Mouse (Mus musculus): ENCODE measurements around the gene Wdr3. TPM values are rescaled to one million over a fixed set of nuclear protein-coding genes. Genes with fewer than 3 reads are reported as not detected.

Gene Wdr3
- 34.9 and 36.3 TPM in 2 replicates for polyA plus RNA-seq (2014; fragmentation: Nextera tagmentation; extraction: Ambion mirVana)

- H3K9me3 ChIP-seq (ENCODE audit: control insufficient read depth, low read depth, low read length) = no peaks in the 10 kb centered on the region
- peak within 1 kb of the TSS; percentile 78 for H3K4me2 ChIP-seq (replicated peaks; ENCODE audit: low read depth, low read length)
- H3K27ac ChIP-seq (ENCODE audit: low read length) = peak within 1 kb of the TSS; percentile 72
- peak within 1 kb of the TSS; percentile 84 for H3K4me3 ChIP-seq (ENCODE audit: low read depth, low read length)
- peaks cover 7% of the 10 kb centered on the region; the same call in 1 of the 2 replicates for H3K4me1 ChIP-seq (ENCODE audit: control insufficient read depth, insufficient read depth, low read length)
- H3K9ac ChIP-seq (replicated peaks; ENCODE audit: low read depth, low read length) = peak within 1 kb of the TSS; percentile 77
- peak; percentile 96 for ATAC-seq (ENCODE audit: insufficient number of reproducible peaks, insufficient read depth, low FRiP score, low read depth)
- under 1% methylated on average over 47 of the region's 55 CpGs for WGBS
- peaks cover 13% of the 10 kb centered on the region for H3K36me3 ChIP-seq (ENCODE audit: control insufficient read depth, insufficient read depth, low read length)
- H3K27me3 ChIP-seq (ENCODE audit: control insufficient read depth, insufficient read depth, low read length) = no peaks in the 10 kb centered on the region
Observed at GRCm38 (mm10) chr3:100162315-100163105, at the start of gene Wdr3, which contains the start of gene Gdap2. Wdr3 (minus strand) TSS chr3:100162407. Gdap2 (plus strand) TSS chr3:100162381.

- H3K9me3 ChIP-seq (ENCODE audit: control insufficient read depth, low read depth, low read length) = no peaks in the 10 kb centered on the region
- H3K9ac ChIP-seq (replicated peaks; ENCODE audit: low read depth, low read length) = no peak overlapping the region
- peaks cover 10% of the 10 kb centered on the region; the same call in 1 of the 2 replicates for H3K36me3 ChIP-seq (ENCODE audit: control insufficient read depth, insufficient read depth, low read length)
- no peak overlapping the region for H3K4me2 ChIP-seq (replicated peaks; ENCODE audit: low read depth, low read length)
- no peaks in the 10 kb centered on the region for H3K4me1 ChIP-seq (ENCODE audit: control insufficient read depth, insufficient read depth, low read length)
- 44% methylated on average over 1 of the region's 1 CpGs for WGBS
- ATAC-seq (ENCODE audit: insufficient number of reproducible peaks, insufficient read depth, low FRiP score, low read depth) = no peak
- H3K27me3 ChIP-seq (ENCODE audit: control insufficient read depth, insufficient read depth, low read length) = no peaks in the 10 kb centered on the region
- H3K4me3 ChIP-seq (ENCODE audit: low read depth, low read length) = no peak overlapping the region
- no peak overlapping the region for H3K27ac ChIP-seq (ENCODE audit: low read length)
Observed at GRCm38 (mm10) chr3:100206973-100207372, 44.8 kb upstream of the Wdr3 start.

- no peak for ATAC-seq (ENCODE audit: insufficient number of reproducible peaks, insufficient read depth, low FRiP score, low read depth)
- WGBS = 90% methylated on average over 7 of the region's 7 CpGs
- Histone ChIP-seq H3K36me3 (ENCODE audit: control insufficient read depth, insufficient read depth, low read length) (peaks cover 16% of the 10 kb centered on the region; the same call in 1 of the 2 replicates), H3K9ac (replicated peaks; ENCODE audit: low read depth, low read length) (no peak overlapping the region), H3K4me2 (replicated peaks; ENCODE audit: low read depth, low read length) (no peak overlapping the region), H3K4me3 (ENCODE audit: low read depth, low read length) (no peak overlapping the region), H3K9me3 (ENCODE audit: control insufficient read depth, low read depth, low read length) (no peaks in the 10 kb centered on the region), H3K4me1 (ENCODE audit: control insufficient read depth, insufficient read depth, low read length) (no peaks in the 10 kb centered on the region), H3K27me3 (ENCODE audit: control insufficient read depth, insufficient read depth, low read length) (no peaks in the 10 kb centered on the region), H3K27ac (ENCODE audit: low read length) (no peak overlapping the region)
Observed at GRCm38 (mm10) chr3:100201554-100201953, 39.3 kb upstream of the Wdr3 start.

- H3K9me3 ChIP-seq (ENCODE audit: control insufficient read depth, low read depth, low read length) = no peaks in the 10 kb centered on the region
- no peak overlapping the region for H3K9ac ChIP-seq (replicated peaks; ENCODE audit: low read depth, low read length)
- H3K4me1 ChIP-seq (ENCODE audit: control insufficient read depth, insufficient read depth, low read length) = no peaks in the 10 kb centered on the region
- peaks cover 13% of the 10 kb centered on the region; the same call in 1 of the 2 replicates for H3K36me3 ChIP-seq (ENCODE audit: control insufficient read depth, insufficient read depth, low read length)
- no peak overlapping the region for H3K27ac ChIP-seq (ENCODE audit: low read length)
- 36% methylated on average over 5 of the region's 5 CpGs for WGBS
- no peaks in the 10 kb centered on the region for H3K27me3 ChIP-seq (ENCODE audit: control insufficient read depth, insufficient read depth, low read length)
- no peak overlapping the region for H3K4me3 ChIP-seq (ENCODE audit: low read depth, low read length)
- no peak overlapping the region for H3K4me2 ChIP-seq (replicated peaks; ENCODE audit: low read depth, low read length)
- ATAC-seq (ENCODE audit: insufficient number of reproducible peaks, insufficient read depth, low FRiP score, low read depth) = no peak
Observed at GRCm38 (mm10) chr3:100194210-100194609, 32.0 kb upstream of the Wdr3 start.

GRCm38 (mm10) chr3:100189861-100190260 is 27.7 kb upstream of the Wdr3 start:
- no peak for ATAC-seq (ENCODE audit: insufficient number of reproducible peaks, insufficient read depth, low FRiP score, low read depth)
- no peaks in the 10 kb centered on the region for H3K27me3 ChIP-seq (ENCODE audit: control insufficient read depth, insufficient read depth, low read length)
- H3K36me3 ChIP-seq (ENCODE audit: control insufficient read depth, insufficient read depth, low read length) = peaks cover 5% of the 10 kb centered on the region; the same call in 1 of the 2 replicates
- H3K4me1 ChIP-seq (ENCODE audit: control insufficient read depth, insufficient read depth, low read length) = no peaks in the 10 kb centered on the region
- no peak overlapping the region for H3K4me2 ChIP-seq (replicated peaks; ENCODE audit: low read depth, low read length)
- H3K9me3 ChIP-seq (ENCODE audit: control insufficient read depth, low read depth, low read length) = no peaks in the 10 kb centered on the region
- no peak overlapping the region for H3K9ac ChIP-seq (replicated peaks; ENCODE audit: low read depth, low read length)
- no peak overlapping the region for H3K4me3 ChIP-seq (ENCODE audit: low read depth, low read length)
- 86% methylated on average over 11 of the region's 11 CpGs for WGBS
- H3K27ac ChIP-seq (ENCODE audit: low read length) = no peak overlapping the region

GRCm38 (mm10) chr3:100189444-100189843 is 27.2 kb upstream of the Wdr3 start:
- H3K4me3 ChIP-seq (ENCODE audit: low read depth, low read length) = no peak overlapping the region
- ATAC-seq (ENCODE audit: insufficient number of reproducible peaks, insufficient read depth, low FRiP score, low read depth) = no peak
- no peaks in the 10 kb centered on the region for H3K27me3 ChIP-seq (ENCODE audit: control insufficient read depth, insufficient read depth, low read length)
- 0 out of 2 replicates have a peak, but pooled peaks cover 5% of the 10 kb centered on the region for H3K36me3 ChIP-seq (ENCODE audit: control insufficient read depth, insufficient read depth, low read length)
- H3K4me2 ChIP-seq (replicated peaks; ENCODE audit: low read depth, low read length) = no peak overlapping the region
- no peaks in the 10 kb centered on the region for H3K4me1 ChIP-seq (ENCODE audit: control insufficient read depth, insufficient read depth, low read length)
- H3K9ac ChIP-seq (replicated peaks; ENCODE audit: low read depth, low read length) = no peak overlapping the region
- WGBS = 27% methylated on average over 1 of the region's 1 CpGs
- H3K27ac ChIP-seq (ENCODE audit: low read length) = no peak overlapping the region
- H3K9me3 ChIP-seq (ENCODE audit: control insufficient read depth, low read depth, low read length) = no peaks in the 10 kb centered on the region

GRCm38 (mm10) chr3:100180471-100180870 is 18.3 kb upstream of the Wdr3 start:
- Histone ChIP-seq H3K9me3 (ENCODE audit: control insufficient read depth, low read depth, low read length) (no peaks in the 10 kb centered on the region), H3K9ac (replicated peaks; ENCODE audit: low read depth, low read length) (no peak overlapping the region), H3K4me3 (ENCODE audit: low read depth, low read length) (no peak overlapping the region), H3K27me3 (ENCODE audit: control insufficient read depth, insufficient read depth, low read length) (no peaks in the 10 kb centered on the region), H3K4me2 (replicated peaks; ENCODE audit: low read depth, low read length) (no peak overlapping the region), H3K4me1 (ENCODE audit: control insufficient read depth, insufficient read depth, low read length) (no peaks in the 10 kb centered on the region), H3K27ac (ENCODE audit: low read length) (no peak overlapping the region), H3K36me3 (ENCODE audit: control insufficient read depth, insufficient read depth, low read length) (peaks cover 5% of the 10 kb centered on the region)
- WGBS = 62% methylated on average over 3 of the region's 3 CpGs
- ATAC-seq (ENCODE audit: insufficient number of reproducible peaks, insufficient read depth, low FRiP score, low read depth) = no peak

- Histone ChIP-seq H3K9ac (replicated peaks; ENCODE audit: low read depth, low read length) (no peak overlapping the region), H3K36me3 (ENCODE audit: control insufficient read depth, insufficient read depth, low read length) (peaks cover 5% of the 10 kb centered on the region), H3K27ac (ENCODE audit: low read length) (no peak overlapping the region), H3K4me2 (replicated peaks; ENCODE audit: low read depth, low read length) (no peak overlapping the region), H3K9me3 (ENCODE audit: control insufficient read depth, low read depth, low read length) (no peaks in the 10 kb centered on the region), H3K27me3 (ENCODE audit: control insufficient read depth, insufficient read depth, low read length) (no peaks in the 10 kb centered on the region), H3K4me1 (ENCODE audit: control insufficient read depth, insufficient read depth, low read length) (no peaks in the 10 kb centered on the region), H3K4me3 (ENCODE audit: low read depth, low read length) (no peak overlapping the region)
- ATAC-seq (ENCODE audit: insufficient number of reproducible peaks, insufficient read depth, low FRiP score, low read depth) = no peak
- WGBS = 91% methylated on average over 2 of the region's 2 CpGs
Observed at GRCm38 (mm10) chr3:100176031-100176430, 13.8 kb upstream of the Wdr3 start.
